Mouse (Mus musculus) MEL (cell line): ENCODE data around the gene Plk1. TPM values are rescaled to one million over a fixed set of nuclear protein-coding genes. Genes with fewer than 3 reads are reported as not detected.

Experiments
- DNase-seq: peaks from one replicate; pipeline ENCODE4 v3.0.0; 2011; ENCODE audit warnings: low read depth, low spot score
- H3K27ac ChIP-seq: 2 replicates; pipeline ENCODE4 v1.5.1; 2012; ENCODE audit warnings: low read depth, mild to moderate bottlenecking, control low read depth, low read length, moderate library complexity; ENCODE audit not compliant: control insufficient read depth
- H3K27me3 ChIP-seq, 2 experiments: fragments of 150-350 bp in 1 of 2; sonication (generic) in 1 of 2; 2 replicates each; pipeline ENCODE4 v1.6.1; 2012; ENCODE audit warnings: low read length in 2 of 2, mild to moderate bottlenecking in 2 of 2, improper control_type of control experiment in 1 of 2, moderate library complexity in 1 of 2; ENCODE audit not compliant: insufficient read depth in 2 of 2, control insufficient read depth in 1 of 2
- H3K36me3 ChIP-seq, 2 experiments: 2 replicates each; pipeline ENCODE4 v1.6.1; 2012 to 2014; ENCODE audit warnings: low read length in 2 of 2, improper control_type of control experiment in 1 of 2, inconsistent platforms in 1 of 2, mild to moderate bottlenecking in 1 of 2; ENCODE audit not compliant: insufficient read depth in 2 of 2, control insufficient read depth in 1 of 2
- H3K4me1 ChIP-seq, 2 experiments: fragments of 150-350 bp in 1 of 2; sonication (generic) in 1 of 2; 2 replicates each; pipeline ENCODE4 v1.6.1; 2012; ENCODE audit warnings: low read length in 2 of 2, improper control_type of control experiment in 1 of 2, mild to moderate bottlenecking in 1 of 2; ENCODE audit not compliant: insufficient read depth in 2 of 2, control insufficient read depth in 1 of 2
- H3K4me3 ChIP-seq, 2 experiments: fragments of 150-350 bp in 1 of 2; sonication (generic) in 1 of 2; 2 replicates each; pipeline ENCODE4 v1.5.1; 2012; ENCODE audit warnings: low read depth in 2 of 2, low read length in 2 of 2, mild to moderate bottlenecking in 2 of 2, moderate library complexity in 2 of 2, control low read depth in 1 of 2, improper control_type of control experiment in 1 of 2; ENCODE audit not compliant: control insufficient read depth in 1 of 2, insufficient read depth in 1 of 2
- H3K79me2 ChIP-seq: 2 replicates; pipeline ENCODE4 v1.6.1; 2012; ENCODE audit warnings: mild to moderate bottlenecking, low read length, moderate library complexity; ENCODE audit not compliant: control insufficient read depth, poor library complexity, insufficient read depth
- H3K9ac ChIP-seq: 2 replicates; pipeline ENCODE4 v1.6.1; 2012; ENCODE audit warnings: low read depth, mild to moderate bottlenecking, control low read depth, low read length, moderate library complexity; ENCODE audit not compliant: control insufficient read depth, poor library complexity, severe bottlenecking
- H3K9me3 ChIP-seq: fragments of 150-350 bp; sonication (generic); replicated peaks from 2 replicates; pipeline ENCODE4 v1.6.1; 2012; ENCODE audit warnings: mild to moderate bottlenecking, low read length, improper control_type of control experiment, moderate library complexity; ENCODE audit not compliant: insufficient read depth
- BHLHE40 ChIP-seq: IDR thresholded peaks from 2 replicates; pipeline ENCODE4 v1.6.1; 2012; ENCODE audit warnings: low read depth, mild to moderate bottlenecking, inconsistent platforms, low read length, improper control_type of control experiment, borderline replicate concordance
- CHD1 ChIP-seq: IDR thresholded peaks from 2 replicates; pipeline ENCODE4 v1.6.1; 2012; ENCODE audit warnings: low read depth, mild to moderate bottlenecking, inconsistent platforms, low read length, improper control_type of control experiment
- CTCF ChIP-seq, 3 experiments: IDR thresholded peaks in 2 of 3; conservative IDR thresholded peaks in 1 of 3; 2 replicates each; pipeline ENCODE4 v1.5.1; 2011 to 2012; ENCODE audit warnings: low read length in 3 of 3, low read depth in 2 of 3, mild to moderate bottlenecking in 2 of 3, improper control_type of control experiment in 1 of 3, inconsistent platforms in 1 of 3, mixed read lengths in 1 of 3, moderate library complexity in 1 of 3; ENCODE audit not compliant: control insufficient read depth in 1 of 3, insufficient read depth in 1 of 3, poor library complexity in 1 of 3, severe bottlenecking in 1 of 3
- E2F4 ChIP-seq: IDR thresholded peaks from 2 replicates; pipeline ENCODE4 v1.6.1; 2011; ENCODE audit warnings: low read depth, low read length, improper control_type of control experiment, borderline replicate concordance
- ELF1 ChIP-seq: IDR thresholded peaks from 2 replicates; pipeline ENCODE4 v1.6.1; 2014; ENCODE audit warnings: low read depth, mild to moderate bottlenecking, inconsistent platforms, low read length, improper control_type of control experiment, moderate library complexity
- EP300 ChIP-seq, 2 experiments: IDR thresholded peaks; 2 replicates each; pipeline ENCODE4 v1.6.1; 2011; ENCODE audit warnings: improper control_type of control experiment in 2 of 2, low read length in 2 of 2, low read depth in 1 of 2, mild to moderate bottlenecking in 1 of 2
- GABPA ChIP-seq: IDR thresholded peaks from 2 replicates; pipeline ENCODE4 v1.6.1; 2012; ENCODE audit warnings: low read depth, mild to moderate bottlenecking, inconsistent platforms, low read length, improper control_type of control experiment, moderate library complexity
- HCFC1 ChIP-seq: IDR thresholded peaks from 2 replicates; pipeline ENCODE4 v1.6.1; 2012; ENCODE audit warnings: low read depth, mild to moderate bottlenecking, inconsistent platforms, low read length, improper control_type of control experiment, moderate library complexity
- JUND ChIP-seq: IDR thresholded peaks from 2 replicates; pipeline ENCODE4 v1.6.1; 2011; ENCODE audit warnings: low read depth, mild to moderate bottlenecking, improper control_type of control experiment, low read length
- KAT2A ChIP-seq: conservative IDR thresholded peaks from 2 replicates; pipeline ENCODE4 v1.6.1; 2012; ENCODE audit warnings: low read depth, low read length, improper control_type of control experiment, inconsistent platforms
- MAFK ChIP-seq: IDR thresholded peaks from 2 replicates; pipeline ENCODE4 v1.6.1; 2011; ENCODE audit warnings: low read depth, mild to moderate bottlenecking, low read length, improper control_type of control experiment, borderline replicate concordance
- MAX ChIP-seq: IDR thresholded peaks from 2 replicates; pipeline ENCODE4 v1.6.1; 2011; ENCODE audit warnings: low read length, improper control_type of control experiment
- MAZ ChIP-seq: IDR thresholded peaks from 2 replicates; pipeline ENCODE4 v1.6.1; 2012; ENCODE audit warnings: low read depth, mild to moderate bottlenecking, inconsistent platforms, low read length, improper control_type of control experiment
- MEF2A ChIP-seq: IDR thresholded peaks from 2 replicates; pipeline ENCODE4 v1.6.1; 2014; ENCODE audit warnings: low read depth, mild to moderate bottlenecking, inconsistent platforms, low read length, improper control_type of control experiment; ENCODE audit not compliant: poor library complexity, insufficient replicate concordance, severe bottlenecking; ENCODE audit errors: extremely low read depth
- NRF1 ChIP-seq: IDR thresholded peaks from 2 replicates; pipeline ENCODE4 v1.6.1; 2014; ENCODE audit warnings: low read depth, mild to moderate bottlenecking, inconsistent platforms, low read length, improper control_type of control experiment, moderate library complexity; ENCODE audit not compliant: poor library complexity, insufficient read depth, severe bottlenecking
- POLR2A ChIP-seq, 2 experiments: IDR thresholded peaks; 2 replicates each; pipeline ENCODE4 v1.6.1; 2011 to 2012; ENCODE audit warnings: low read length in 2 of 2, mild to moderate bottlenecking in 2 of 2, control low read depth in 1 of 2, improper control_type of control experiment in 1 of 2, low read depth in 1 of 2, moderate library complexity in 1 of 2; ENCODE audit not compliant: control insufficient read depth in 1 of 2, insufficient read depth in 1 of 2, poor library complexity in 1 of 2
- POLR2AphosphoS2 ChIP-seq: IDR thresholded peaks from 2 replicates; pipeline ENCODE4 v1.6.1; 2011; ENCODE audit warnings: low read length, improper control_type of control experiment
- TAL1 ChIP-seq: IDR thresholded peaks from 2 replicates; pipeline ENCODE4 v1.6.1; 2012; ENCODE audit warnings: mild to moderate bottlenecking, inconsistent platforms, low read length, moderate library complexity, mixed read lengths
- TBP ChIP-seq: IDR thresholded peaks from 2 replicates; pipeline ENCODE4 v1.8.0; 2011; ENCODE audit warnings: low read depth, low read length, improper control_type of control experiment
- UBTF ChIP-seq: IDR thresholded peaks from 2 replicates; pipeline ENCODE4 v1.6.1; 2012; ENCODE audit warnings: low read depth, mild to moderate bottlenecking, inconsistent platforms, low read length, improper control_type of control experiment, moderate library complexity, borderline replicate concordance; ENCODE audit not compliant: insufficient read depth
- USF2 ChIP-seq, 2 experiments: IDR thresholded peaks; 2 replicates each; pipeline ENCODE4 v1.6.1; 2011 to 2012; ENCODE audit warnings: improper control_type of control experiment in 2 of 2, low read length in 2 of 2, borderline replicate concordance in 1 of 2, inconsistent platforms in 1 of 2, low read depth in 1 of 2, mild to moderate bottlenecking in 1 of 2; ENCODE audit not compliant: insufficient read depth in 1 of 2
- ZKSCAN1 ChIP-seq: IDR thresholded peaks from 2 replicates; pipeline ENCODE4 v1.6.1; 2012; ENCODE audit warnings: low read depth, mild to moderate bottlenecking, inconsistent platforms, low read length, improper control_type of control experiment, moderate library complexity
- ZNF384 ChIP-seq: IDR thresholded peaks from 2 replicates; pipeline ENCODE4 v1.6.1; 2012; ENCODE audit warnings: low read depth, mild to moderate bottlenecking, inconsistent platforms, low read length, improper control_type of control experiment
- polyA plus RNA-seq, 2 experiments: library from polyadenylated mRNA; stranded (reverse) in 1 of 2; unstranded in 1 of 2; fragments of >175 nt in 1 of 2; fragments of >200 nt in 1 of 2; gene quantifications; 2 replicates each; pipeline versions ENCODE4 v1.2.1 to v1.2.4; 2012; ENCODE audit warnings: low replicate concordance in 2 of 2, low read depth in 1 of 2; ENCODE audit not compliant: insufficient read length in 2 of 2, insufficient read depth in 1 of 2, missing spikeins in 1 of 2
- total RNA-seq: library from RNA; depleted of rRNA; stranded (reverse); fragments of 300-350 nt; gene quantifications from 2 replicates; pipeline ENCODE4 v1.2.3, GENCODE M21; 2012

The Plk1 gene
- total and polyA plus RNA-seq, 3 experiments, result 46.7 to 244 (median 157) TPM

GRCm38 (mm10) chr7:122193919-122194318, 34.7 kb downstream of the Plk1 start:
- Histone ChIP-seq H3K9ac (no peak overlapping the region), H3K9me3 (no peaks in the 10 kb centered on the region), H3K27ac (no peak overlapping the region), H3K79me2 (no peaks in the 10 kb centered on the region), H3K4me1 (peaks cover 0 to under 1% of the 10 kb centered on the region in 2 experiments; a peak in 1 of 4 replicates), H3K4me3 (no peak overlapping the region), H3K36me3 (no peaks in the 10 kb centered on the region), H3K27me3 (no peaks in the 10 kb centered on the region)
- no peak for TF ChIP-seq GABPA
- no peak for TF ChIP-seq ZNF384
- TF ChIP-seq KAT2A, result no peak
- TF ChIP-seq NRF1, result no peak
- no peak for TF ChIP-seq MAFK
- no peak for TF ChIP-seq USF2 (IDR thresholded peaks at IDR 0.05; ENCODE audit: borderline replicate concordance in 1 of 2, insufficient read depth in 1 of 2, low read depth in 1 of 2, low read length in 2 of 2)
- no peak for TF ChIP-seq TAL1
- TF ChIP-seq BHLHE40, result no peak
- TF ChIP-seq POLR2A (IDR thresholded peaks at IDR 0.05; ENCODE audit: control insufficient read depth in 1 of 2, insufficient read depth in 1 of 2, low read depth in 1 of 2, low read length in 2 of 2, poor library complexity in 1 of 2), result no peak
- no peak for TF ChIP-seq HCFC1
- no peak for TF ChIP-seq CTCF (IDR thresholded peaks at IDR 0.05 in 2 of 3, conservative IDR thresholded peaks at IDR 0.05 in 1 of 3; ENCODE audit: control insufficient read depth in 1 of 3, insufficient read depth in 1 of 3, low read depth in 2 of 3, low read length in 3 of 3, poor library complexity in 1 of 3, severe bottlenecking in 1 of 3)
- TF ChIP-seq MAX, result no peak
- no peak for TF ChIP-seq ELF1
- TF ChIP-seq MEF2A, result no peak
- TF ChIP-seq POLR2AphosphoS2, result no peak
- no peak for TF ChIP-seq CHD1
- no peak for DNase-seq

- Histone ChIP-seq H3K36me3 (peaks cover 0 to 2% of the 10 kb centered on the region in 2 experiments; a peak in 1 of 4 replicates), H3K4me3 (no peak overlapping the region), H3K79me2 (no peaks in the 10 kb centered on the region), H3K4me1 (peaks cover 0 to 4% of the 10 kb centered on the region in 2 experiments; a peak in 1 of 4 replicates), H3K27me3 (peaks cover 0 to 2% of the 10 kb centered on the region in 2 experiments; a peak in 2 of 4 replicates), H3K27ac (no peak overlapping the region), H3K9me3 (no peaks in the 10 kb centered on the region), H3K9ac (no peak overlapping the region)
- no peak for TF ChIP-seq ZKSCAN1
- TF ChIP-seq UBTF, result no peak
- no peak for TF ChIP-seq MEF2A
- no peak for TF ChIP-seq ZNF384
- no peak for TF ChIP-seq TBP
- no peak for TF ChIP-seq EP300 (IDR thresholded peaks at IDR 0.05; ENCODE audit: low read depth in 1 of 2, low read length in 2 of 2)
- no peak for TF ChIP-seq E2F4
- no peak for TF ChIP-seq JUND
- no peak for TF ChIP-seq MAZ
- DNase-seq, result no peak
These were observed 37.5 kb downstream of the Plk1 start for GRCm38 (mm10) chr7:122196771-122197170.
